Mouse (Mus musculus): ENCODE results near the gene Bcas3. TPM values are rescaled to one million over a fixed set of nuclear protein-coding genes. Genes with fewer than 3 reads are reported as not detected.
A peak's percentile ranks its signal among the peaks of the same experiment; 100 is the strongest.

Bcas3 gene
- 10 to 100 TPM; 25.3 to 28.5 TPM for total RNA-seq (2021)
- long read RNA-seq, experiment 1, partial matches to known transcripts = 1 of 5 reads
- long read RNA-seq, experiment 1, other reads (novel, unspliced or antisense) = 4 of 5 reads
- long read RNA-seq, experiment 2, partial matches to known transcripts = 1 of 4 reads
- long read RNA-seq, experiment 2, other reads (novel, unspliced or antisense) = 3 of 4 reads

GRCm38 (mm10) chr11:85352539-85353380 lies at the start of gene Bcas3:
Gene Bcas3, plus strand, starts transcription at chr11:85353167.
- DNase-seq = peak; percentile 99
- intact Hi-C loops (cut with DNase I; ENCODE audit: low total_unique reads) = no loop called here

GRCm38 (mm10) chr11:85306577-85307260 lies 46.2 kb upstream of the Bcas3 start:
- intact Hi-C loops (cut with DNase I; ENCODE audit: low total_unique reads) = no loop called here
- no peak for DNase-seq

GRCm38 (mm10) chr11:85308799-85309198 lies 44.2 kb upstream of the Bcas3 start:
- intact Hi-C loops (cut with DNase I; ENCODE audit: low total_unique reads) = no loop called here
- no peak for DNase-seq

- intact Hi-C loops (cut with DNase I; ENCODE audit: low total_unique reads) = no loop called here
- no peak for DNase-seq
Measured at GRCm38 (mm10) chr11:85310407-85310712, 42.6 kb upstream of the Bcas3 start.

GRCm38 (mm10) chr11:85310713-85311574 lies 42.0 kb upstream of the Bcas3 start, which contains the start of gene Ppm1d:
Gene Ppm1d, plus strand, starts transcription at chr11:85311244.
- intact Hi-C loops (cut with DNase I; ENCODE audit: low total_unique reads) = no loop called here
- DNase-seq = peak; percentile 98

GRCm38 (mm10) chr11:85311645-85312490 lies 41.1 kb upstream of the Bcas3 start:
- intact Hi-C loops (cut with DNase I; ENCODE audit: low total_unique reads) = no loop called here
- peak; percentile 22 for DNase-seq

GRCm38 (mm10) chr11:85312818-85313217 lies 40.1 kb upstream of the Bcas3 start:
- DNase-seq = peak; percentile 56
- intact Hi-C loops (cut with DNase I; ENCODE audit: low total_unique reads) = no loop called here

- no peak for DNase-seq
- intact Hi-C loops (cut with DNase I; ENCODE audit: low total_unique reads) = no loop called here
Measured at GRCm38 (mm10) chr11:85313361-85313760, 39.6 kb upstream of the Bcas3 start.

GRCm38 (mm10) chr11:85323567-85324330 lies 29.2 kb upstream of the Bcas3 start:
- no peak for DNase-seq
- intact Hi-C loops (cut with DNase I; ENCODE audit: low total_unique reads) = no loop called here

- DNase-seq = no peak
- intact Hi-C loops (cut with DNase I; ENCODE audit: low total_unique reads) = no loop called here
Measured at GRCm38 (mm10) chr11:85328717-85329116, 24.2 kb upstream of the Bcas3 start.

GRCm38 (mm10) chr11:85329167-85329894 lies 23.6 kb upstream of the Bcas3 start:
- intact Hi-C loops (cut with DNase I; ENCODE audit: low total_unique reads) = no loop called here

GRCm38 (mm10) chr11:85334778-85335177 lies 18.2 kb upstream of the Bcas3 start:
- peak; percentile 40 for DNase-seq
- intact Hi-C loops (cut with DNase I; ENCODE audit: low total_unique reads) = no loop called here

More at GRCm38 (mm10) chr11:85329167-85329894, 23.6 kb upstream of the Bcas3 start:
- peak; percentile 19 for DNase-seq

- no peak for DNase-seq
- intact Hi-C loops (cut with DNase I; ENCODE audit: low total_unique reads) = no loop called here
Measured at GRCm38 (mm10) chr11:85339173-85339831, 13.7 kb upstream of the Bcas3 start.

- DNase-seq = no peak
- intact Hi-C loops (cut with DNase I; ENCODE audit: low total_unique reads) = no loop called here
Measured at GRCm38 (mm10) chr11:85340070-85340616, 12.8 kb upstream of the Bcas3 start.

GRCm38 (mm10) chr11:85353819-85354218 lies 852 bp downstream of the Bcas3 start:
- intact Hi-C loops (cut with DNase I; ENCODE audit: low total_unique reads) = no loop called here
- no peak for DNase-seq

- intact Hi-C loops (cut with DNase I; ENCODE audit: low total_unique reads) = no loop called here
Measured at GRCm38 (mm10) chr11:85359641-85360040, 6.7 kb downstream of the Bcas3 start.

GRCm38 (mm10) chr11:85361621-85362020 lies 8.7 kb downstream of the Bcas3 start:
- DNase-seq = no peak
- intact Hi-C loops (cut with DNase I; ENCODE audit: low total_unique reads) = no loop called here

More at GRCm38 (mm10) chr11:85359641-85360040, 6.7 kb downstream of the Bcas3 start:
- no peak for DNase-seq
